Mouse (Mus musculus) bone marrow, adult 2 months (tissue): ENCODE measurements at regions not wholly inside any gene's neighbourhood (a gene's known extent, or its start where the extent isn't known, plus 50 kb on each side); places are given as distances from the start of the nearest gene placed in this dataset.
"Not testable (repeated sequence)": the region's sequence is repeated elsewhere in the genome, so short reads cannot be mapped to it uniquely, and the experiment has no call there.

Experiments used
- H3K27ac ChIP-seq: fragments of 200-500 bp; 2 replicates; pipeline ENCODE4 v1.5.1; 2012; ENCODE audit warnings: low read depth, mild to moderate bottlenecking, control low read depth, inconsistent platforms, low read length; ENCODE audit not compliant: control insufficient read depth, poor library complexity, insufficient read depth
- H3K4me1 ChIP-seq: fragments of 200-500 bp; 2 replicates; pipeline ENCODE4 v1.6.1; 2011; ENCODE audit warnings: low read length; ENCODE audit not compliant: control insufficient read depth, insufficient read depth
- H3K4me3 ChIP-seq: fragments of 200-500 bp; replicated peaks from 2 replicates; pipeline ENCODE3; 2011; ENCODE audit warnings: mild to moderate bottlenecking, low read depth, low read length, control low read depth; ENCODE audit not compliant: control insufficient read depth
- CTCF ChIP-seq: fragments of 200-500 bp; IDR thresholded peaks from 2 replicates; pipeline ENCODE4 v1.5.1; 2011; ENCODE audit warnings: low read length, control low read depth; ENCODE audit not compliant: control insufficient read depth, insufficient read depth
- POLR2A ChIP-seq: fragments of 200-500 bp; IDR thresholded peaks from 2 replicates; pipeline ENCODE4 v1.6.1; 2011; ENCODE audit warnings: low read depth, mild to moderate bottlenecking, control low read depth, low read length, borderline replicate concordance; ENCODE audit not compliant: control insufficient read depth
- WGBS: fragments of 180-500 bp; shearing (Covaris S2); methylation state at CpG from one replicate; pipeline ENCODE4 v1.1.7; 2018; 5-methylcytosine and 5-hydroxymethylcytosine counted together

GRCm38 (mm10) chr12:115222671-115223070 is 824.9 kb upstream of the Zfp386 start:
- WGBS, result 61% methylated on average over 2 of the region's 2 CpGs
- TF ChIP-seq CTCF (no peak), POLR2A (no peak)
- no peak overlapping the region for H3K4me3 ChIP-seq
- H3K4me1 ChIP-seq, result no peaks in the 10 kb centered on the region
- no peak overlapping the region for H3K27ac ChIP-seq

GRCm38 (mm10) chr12:115229965-115230364 is 817.6 kb upstream of the Zfp386 start:
- Histone ChIP-seq H3K4me3 (no peak overlapping the region), H3K4me1 (no peaks in the 10 kb centered on the region), H3K27ac (no peak overlapping the region)
- no peak for TF ChIP-seq CTCF
- no peak for TF ChIP-seq POLR2A
- 37% methylated on average over 1 of the region's 1 CpGs for WGBS

DNA sequence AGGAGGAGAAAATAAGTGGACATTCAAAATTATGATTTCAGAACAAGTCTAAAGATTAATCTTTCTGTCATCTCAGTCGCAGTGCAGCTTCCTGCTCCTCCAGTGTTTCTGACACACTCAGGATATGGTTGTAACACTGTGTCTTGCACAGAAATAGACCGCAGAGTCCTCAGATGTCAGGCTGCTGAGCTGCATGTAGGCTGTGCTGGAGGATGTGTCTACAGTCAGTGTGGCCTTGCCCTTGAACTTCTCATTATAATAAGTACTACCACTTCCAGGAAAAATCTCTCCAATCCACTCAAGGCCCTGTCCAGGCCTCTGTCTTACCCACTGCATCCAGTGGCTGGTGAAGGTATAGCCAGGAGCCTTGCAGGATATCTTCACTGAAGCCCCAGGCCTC is 804.9 kb upstream of the Zfp386 start:
- H3K4me1 ChIP-seq, H3K27ac ChIP-seq, H3K4me3 ChIP-seq: not testable (repeated sequence)
- WGBS, result 8% methylated on average over 2 of the region's 2 CpGs

- H3K4me1 ChIP-seq, H3K27ac ChIP-seq, H3K4me3 ChIP-seq: not testable (repeated sequence)
- 22% methylated on average over 3 of the region's 3 CpGs for WGBS
These were observed 800.2 kb upstream of the Zfp386 start for GRCm38 (mm10) chr12:115247298-115247697.

GRCm38 (mm10) chr12:115257802-115258201 is 789.7 kb upstream of the Zfp386 start:
- TF ChIP-seq CTCF (no peak), POLR2A (no peak)
- Histone ChIP-seq H3K4me3 (no peak overlapping the region), H3K27ac (peak overlapping the region; percentile 78), H3K4me1 (peaks cover 3% of the 10 kb centered on the region; the same call in 1 of the 2 replicates)
- WGBS, result 5% methylated on average over 1 of the region's 1 CpGs

DNA sequence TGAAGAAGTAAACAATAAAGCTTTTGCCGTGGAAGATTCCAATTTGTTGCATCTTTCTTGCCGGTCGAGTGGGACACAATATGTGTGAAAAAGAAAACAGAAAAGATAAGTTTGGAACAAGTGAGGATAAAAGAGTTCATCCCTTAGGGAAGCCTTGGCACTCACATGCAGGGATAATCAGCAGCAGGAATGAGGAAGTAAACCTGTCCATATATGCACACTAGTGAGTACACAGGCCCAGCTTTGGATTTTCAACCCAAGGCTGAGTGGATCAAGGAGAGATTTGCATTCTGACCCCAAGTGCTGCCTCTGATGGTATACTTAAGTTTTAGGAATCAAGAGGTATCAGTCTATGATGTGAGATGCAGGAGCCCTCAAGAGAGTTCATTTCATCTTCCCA is 788.8 kb upstream of the Zfp386 start:
- H3K4me3 ChIP-seq, result no peak overlapping the region
- 74% methylated on average over 3 of the region's 3 CpGs for WGBS
- no peak for TF ChIP-seq POLR2A
- no peak for TF ChIP-seq CTCF
- no peak overlapping the region for H3K27ac ChIP-seq
- peaks cover 3% of the 10 kb centered on the region; the same call in 1 of the 2 replicates for H3K4me1 ChIP-seq

DNA sequence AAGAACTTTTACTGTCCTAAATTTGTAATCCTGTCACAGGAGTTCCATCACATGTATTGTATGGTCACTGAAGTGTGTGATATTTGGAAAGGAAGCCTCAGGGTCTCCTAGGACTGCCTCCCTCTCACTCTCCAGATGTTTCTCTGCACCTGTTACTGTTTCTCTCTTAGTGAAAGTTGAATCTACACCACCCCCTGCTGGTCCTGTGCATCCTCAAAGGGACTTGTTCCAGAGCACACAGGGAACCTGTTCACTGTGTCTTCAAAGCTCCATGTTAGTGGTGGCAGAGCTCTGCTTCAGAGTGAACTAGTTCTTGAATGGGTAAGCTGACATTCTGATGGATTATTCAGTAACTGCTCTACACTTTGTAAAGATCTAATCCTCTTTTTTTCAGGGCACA is 785.1 kb upstream of the Zfp386 start:
- not testable (repeated sequence) for H3K4me1 ChIP-seq, H3K4me3 ChIP-seq, H3K27ac ChIP-seq

GRCm38 (mm10) chr12:115276749-115277148 is 770.8 kb upstream of the Zfp386 start:
- WGBS, result 70% methylated on average over 1 of the region's 1 CpGs

DNA sequence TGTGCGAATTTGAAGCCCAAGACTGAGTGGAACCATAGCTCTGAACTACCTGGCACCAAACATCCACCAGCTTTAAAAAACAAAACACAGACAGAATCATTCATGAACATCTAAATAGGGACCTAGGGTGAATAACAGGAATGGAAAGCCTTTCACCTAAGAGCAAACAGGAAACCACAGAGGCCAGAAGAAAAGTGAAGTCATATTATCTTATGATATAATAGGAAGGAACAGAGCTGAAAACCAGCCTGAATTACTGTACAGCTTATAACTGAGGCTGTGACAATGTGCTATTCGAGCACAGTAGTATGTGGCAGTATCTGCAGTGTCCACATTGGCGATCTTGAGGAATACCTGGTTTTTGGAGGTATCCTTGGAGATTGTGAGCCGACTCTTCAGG is 753.8 kb upstream of the Zfp386 start:
- H3K4me1 ChIP-seq, H3K27ac ChIP-seq, H3K4me3 ChIP-seq: not testable (repeated sequence)
- 34% methylated on average over 4 of the region's 4 CpGs for WGBS

More at GRCm38 (mm10) chr12:115276749-115277148, 770.8 kb upstream of the Zfp386 start:
- not testable (repeated sequence) for H3K4me1 ChIP-seq, H3K4me3 ChIP-seq, H3K27ac ChIP-seq

DNA sequence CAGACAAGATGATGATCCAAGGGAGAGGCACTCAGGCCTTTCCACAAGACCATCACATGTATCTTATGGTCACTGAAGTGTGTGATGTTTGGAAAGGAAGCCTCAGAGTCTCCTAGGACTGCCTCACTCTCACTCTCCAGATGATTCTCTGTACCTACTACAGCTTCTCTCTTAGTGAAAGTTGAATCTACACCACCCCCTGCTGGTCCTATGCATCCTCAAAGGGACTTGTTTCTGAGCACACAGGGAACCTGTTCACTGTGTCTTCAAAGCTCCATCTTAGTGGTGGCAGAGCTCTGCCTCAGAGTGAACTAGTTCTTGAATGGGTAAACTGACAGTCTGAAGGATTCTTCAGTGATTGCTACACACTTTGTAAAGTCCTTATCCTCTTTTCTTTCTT is 749.5 kb upstream of the Zfp386 start:
- not testable (repeated sequence) for H3K27ac ChIP-seq, H3K4me1 ChIP-seq, H3K4me3 ChIP-seq
